Mouse (Mus musculus) urinary bladder, adult 2 months (tissue): Measurements from ENCODE around the gene Mphosph6. TPM values are rescaled to one million over a fixed set of nuclear protein-coding genes. Genes with fewer than 3 reads are reported as not detected.

Source experiments
- DNase-seq: peaks from one replicate; pipeline ENCODE4 v3.0.0; 2022; ENCODE audit warnings: low spot score
- polyA plus RNA-seq: library from polyadenylated mRNA; depleted of rRNA; stranded (reverse); fragments of >200 nt; gene quantifications from 2 replicates; pipeline ENCODE4 v1.2.3, GENCODE M21; 2012; rRNA removed

The Mphosph6 gene
- polyA plus RNA-seq, 1 experiment, result 22.3 TPM

DNA sequence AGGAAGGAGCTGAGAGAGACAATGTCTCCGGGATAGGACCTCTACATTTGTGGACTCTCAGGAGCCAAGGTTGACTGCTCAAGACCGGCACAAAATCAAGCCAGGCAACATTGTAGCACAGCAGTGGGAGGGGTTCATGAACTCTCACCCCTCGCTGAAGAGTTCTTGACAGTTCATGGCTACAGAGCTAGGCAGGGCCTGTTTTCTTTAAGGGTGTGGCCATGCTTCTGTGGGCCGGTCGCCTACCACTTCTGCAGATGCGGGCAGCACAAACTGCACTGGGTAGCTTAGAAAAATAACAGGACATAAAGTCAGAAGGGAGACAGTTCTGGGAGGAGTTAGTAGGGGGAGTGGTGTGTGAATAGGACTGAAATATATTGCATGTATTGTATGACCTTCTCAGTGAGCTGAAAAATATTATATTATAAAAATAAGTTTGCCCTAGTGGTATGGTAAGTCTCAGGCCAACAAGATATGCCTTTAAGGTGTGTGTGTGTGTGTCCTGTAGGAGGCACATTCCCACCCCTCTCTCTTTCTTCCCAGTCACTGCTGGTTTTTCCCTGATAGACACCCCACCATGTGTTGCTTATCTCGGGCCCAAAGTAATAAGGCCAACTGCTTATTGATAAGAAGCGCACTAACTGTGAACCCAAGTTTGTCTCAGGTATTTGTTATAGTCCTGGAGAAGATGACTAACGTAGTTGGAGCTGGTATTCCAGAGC is 30.5 kb downstream of the Mphosph6 start:
- no peak for DNase-seq

DNA sequence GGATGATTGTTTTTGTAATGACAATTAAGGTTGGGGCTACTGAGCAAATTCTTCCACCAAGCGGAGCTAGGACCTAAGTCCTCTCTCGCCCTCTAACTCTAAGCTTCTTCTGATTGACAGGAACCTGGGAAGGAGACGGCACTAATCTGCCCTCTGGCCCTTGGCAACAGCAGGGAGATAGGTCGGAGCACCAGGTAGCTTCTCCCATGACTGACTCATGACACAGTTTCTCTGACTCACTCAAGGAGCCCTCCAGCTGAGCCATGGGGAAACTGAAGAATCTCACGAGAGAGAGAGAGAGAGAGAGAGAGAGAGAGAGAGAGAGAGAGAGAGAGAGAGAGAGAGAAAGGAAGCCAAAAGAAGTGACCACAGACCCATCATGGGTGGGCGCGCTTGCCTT is 32.8 kb downstream of the Mphosph6 start:
- no peak for DNase-seq

DNA sequence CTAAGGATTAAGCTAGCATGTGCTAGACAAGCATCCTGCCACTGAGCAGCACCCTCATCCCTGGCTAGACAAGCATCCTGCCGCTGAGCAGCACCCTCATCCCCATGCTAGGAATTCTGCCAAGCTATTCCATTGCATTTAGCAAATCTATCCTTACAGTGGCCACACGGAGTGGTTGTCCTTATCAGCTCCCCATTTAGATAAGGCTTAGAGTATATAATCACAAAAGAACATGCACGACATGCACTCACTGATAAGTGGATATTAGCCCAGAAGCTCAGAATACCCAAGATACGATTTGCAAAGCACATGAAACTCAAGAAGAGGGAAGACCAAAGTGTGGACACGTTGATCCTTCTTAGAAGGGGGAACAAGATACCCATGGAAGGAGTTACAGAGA is 35.8 kb downstream of the Mphosph6 start:
- DNase-seq, result no peak

DNA sequence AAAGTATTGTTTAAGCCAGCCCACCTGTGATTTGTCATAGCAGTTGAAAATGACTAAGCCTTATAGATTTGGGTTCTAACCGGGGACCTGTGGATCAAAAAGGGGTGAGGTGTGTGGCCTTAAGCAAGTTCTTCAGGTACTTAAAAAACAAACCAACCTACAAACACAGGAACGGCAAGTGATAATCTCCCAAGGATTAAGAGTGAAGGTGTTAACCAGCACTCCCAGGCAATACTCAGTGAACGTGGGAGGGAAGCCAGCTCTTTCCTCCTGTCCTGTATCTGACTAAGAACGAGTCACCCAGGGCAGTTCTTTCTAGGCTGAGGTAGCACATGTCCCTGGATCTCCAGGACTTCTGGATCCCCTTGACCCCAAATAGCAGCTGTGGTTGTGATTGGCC is 37.1 kb downstream of the Mphosph6 start:
- DNase-seq, result no peak

DNA sequence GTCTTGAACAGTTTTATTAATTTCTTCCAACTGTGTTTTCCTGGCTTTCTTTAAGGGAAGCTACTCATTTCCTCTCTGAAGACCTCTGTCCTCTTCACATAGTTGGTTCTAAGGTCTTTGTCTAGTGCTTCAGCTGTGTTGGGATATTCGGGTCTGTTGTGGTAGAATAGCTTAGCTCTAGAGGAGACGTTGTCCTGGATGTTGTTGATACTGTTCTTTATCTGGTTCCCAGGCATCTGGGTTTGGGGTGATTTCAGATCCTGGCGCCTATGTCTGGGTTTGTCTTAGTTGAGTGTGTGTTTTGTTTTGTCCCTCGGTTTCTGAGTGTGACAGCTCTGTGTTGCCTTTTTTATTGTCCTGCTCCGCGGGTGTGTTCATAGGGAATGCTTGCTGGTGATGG is 39.0 kb downstream of the Mphosph6 start:
- no peak for DNase-seq

DNA sequence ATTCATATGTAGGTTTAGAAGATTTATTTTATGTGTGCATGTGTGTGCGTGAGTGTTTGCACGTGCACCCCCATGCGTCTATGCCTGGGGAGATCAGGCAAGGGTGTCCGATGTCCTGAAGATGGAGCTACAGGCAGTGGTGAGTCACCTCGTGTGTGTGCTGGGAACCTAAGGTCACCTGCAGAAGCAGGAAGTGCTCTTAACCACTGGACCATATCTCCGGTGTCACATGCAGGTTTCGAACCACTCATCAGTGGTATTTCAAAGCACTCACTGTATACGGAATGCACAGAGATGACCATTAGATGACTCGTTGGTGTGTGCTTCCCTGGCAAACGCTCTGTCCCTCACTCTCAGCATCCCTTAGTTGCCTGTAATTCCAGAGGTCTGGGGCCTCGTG is 43.8 kb downstream of the Mphosph6 start:
- DNase-seq, result no peak

DNA sequence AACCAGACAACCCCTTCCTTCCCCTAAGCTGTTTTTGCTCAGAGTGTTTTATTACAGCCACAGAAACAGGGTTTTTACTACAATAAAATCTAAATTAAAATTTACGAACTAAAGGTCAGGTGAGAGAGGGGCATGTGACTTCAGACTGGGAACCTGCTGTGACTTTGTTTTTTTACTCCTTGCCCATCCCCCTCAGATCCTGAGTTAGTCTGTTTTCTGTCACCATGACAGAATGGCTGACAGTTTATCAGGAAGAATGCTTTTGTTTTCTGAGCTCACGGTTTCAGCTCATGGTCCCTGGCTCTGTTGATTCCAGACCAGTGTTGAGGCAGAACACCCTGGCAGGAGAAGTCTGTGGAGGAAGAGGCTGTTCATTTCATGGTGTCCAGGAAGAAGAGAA is 52.3 kb downstream of the Mphosph6 start:
- DNase-seq, result no peak

DNA sequence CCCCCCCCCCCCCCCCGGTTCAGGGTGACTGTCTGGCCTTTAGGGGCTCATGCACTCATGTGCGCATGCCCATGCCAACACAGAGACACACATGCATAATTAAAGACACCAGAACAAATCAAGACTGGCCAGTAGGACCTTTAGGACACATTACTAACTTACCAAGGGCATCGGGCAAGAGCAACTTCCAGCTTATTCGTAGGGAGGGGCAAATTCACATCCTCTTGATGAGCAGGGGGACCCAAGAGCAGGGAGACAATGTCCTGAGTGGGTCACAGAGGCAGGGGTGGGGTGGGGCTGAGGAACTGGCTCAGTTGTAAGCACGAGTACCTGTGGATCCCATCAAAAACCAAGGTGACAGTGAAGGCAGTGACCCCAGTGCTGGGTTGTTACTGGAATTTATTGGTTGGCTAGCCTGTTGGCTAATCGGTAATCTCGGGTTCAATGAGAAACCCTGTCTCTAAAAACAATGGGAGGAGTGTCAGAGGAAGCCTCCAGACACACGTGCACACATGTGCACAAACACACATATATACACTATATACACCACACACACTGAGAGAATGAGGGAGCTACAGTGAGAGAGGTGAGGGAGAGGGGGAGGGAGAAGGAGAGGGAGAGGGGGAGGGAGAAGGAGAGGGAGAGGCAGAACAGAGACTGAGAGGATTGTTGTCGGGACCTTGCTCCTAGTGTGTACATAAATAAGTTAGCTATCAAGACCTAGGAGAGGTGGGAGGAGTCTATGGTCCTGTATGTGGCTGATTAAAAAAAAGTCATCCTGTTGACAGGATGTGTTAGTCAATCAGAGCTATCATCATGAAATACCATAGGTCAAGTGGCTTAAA is 53.6 kb downstream of the Mphosph6 start:
- no peak for DNase-seq

DNA sequence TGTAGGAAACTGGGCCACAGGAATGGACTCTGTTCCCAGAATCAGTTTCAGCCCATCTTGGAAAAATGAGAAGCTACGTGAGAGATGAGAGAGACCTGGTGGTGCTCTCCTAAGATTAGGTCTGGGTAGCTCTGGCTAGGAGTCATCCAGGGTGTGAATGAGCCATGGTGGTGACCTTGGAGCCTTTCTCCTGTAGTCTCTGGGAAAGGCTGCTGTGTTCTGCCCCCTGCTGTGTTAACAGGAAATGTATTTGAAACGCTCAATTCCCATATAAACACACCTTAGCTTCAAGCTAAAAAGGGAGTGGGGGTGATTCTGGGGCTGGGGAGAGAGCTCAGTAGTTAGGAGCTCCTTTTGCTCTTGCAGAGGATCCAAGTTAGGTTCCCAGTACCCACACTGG is 54.3 kb downstream of the Mphosph6 start:
- DNase-seq, result no peak

DNA sequence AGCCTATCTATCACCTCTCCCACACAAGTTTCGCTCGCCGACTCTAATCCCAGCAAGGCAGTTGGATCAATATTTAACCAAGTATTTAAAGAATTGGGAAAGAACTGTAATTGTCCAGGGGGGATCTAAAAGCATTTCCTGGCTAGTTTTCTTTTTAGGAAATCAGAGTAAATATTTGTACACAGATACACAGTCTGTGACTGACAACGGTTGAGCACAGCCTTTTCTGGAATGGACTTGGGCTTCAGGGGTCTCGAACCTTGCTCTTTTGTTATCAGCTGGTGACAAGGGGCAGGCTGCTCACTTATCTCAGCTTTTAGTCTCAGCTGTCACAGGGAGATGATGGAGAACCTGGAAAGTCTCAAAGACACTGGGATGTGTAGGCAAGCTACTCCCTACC is 55.1 kb downstream of the Mphosph6 start:
- no peak for DNase-seq

DNA sequence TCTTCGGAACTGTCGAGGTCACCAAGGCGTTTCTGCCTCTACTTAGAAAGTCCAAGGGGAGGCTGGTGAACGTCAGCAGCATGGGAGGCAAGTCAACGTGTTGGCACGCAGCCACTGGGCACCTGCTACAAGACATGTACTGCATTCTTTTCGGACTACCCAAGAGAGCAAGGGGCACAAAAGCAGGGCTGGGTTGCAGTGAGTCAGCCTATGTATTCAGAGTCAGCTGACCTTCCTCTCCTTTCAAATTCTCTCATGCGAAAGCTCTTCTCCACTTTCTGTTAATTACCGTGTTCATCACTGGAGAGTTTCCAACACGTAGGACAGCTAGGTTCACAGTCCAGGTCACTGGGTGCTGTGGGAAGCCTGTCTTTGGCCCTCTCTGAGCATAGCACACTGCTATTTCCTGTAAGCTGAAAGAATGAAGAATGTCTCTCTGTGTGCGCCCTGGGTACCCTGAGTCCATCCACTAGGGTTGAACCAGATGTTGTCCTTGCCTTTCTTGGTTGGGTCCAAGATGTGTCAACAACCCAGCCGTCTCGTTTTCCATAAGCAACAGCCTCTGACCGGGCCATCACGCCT is 59.2 kb downstream of the Mphosph6 start:
- DNase-seq, result no peak

Other genes with a start within 250 kb of the Mphosph6 start
- 58.3 and 71.6 TPM in 2 replicates for gene Sdr42e1, start 128.3 kb downstream of the Mphosph6 start, polyA plus RNA-seq
- gene Hsd17b2, start 100.0 kb downstream of the Mphosph6 start, polyA plus RNA-seq, result 27.4 and 41.2 TPM in 2 replicates